Mouse (Mus musculus) testis, adult 2 months (tissue): Measurements from ENCODE around the gene Gm21988. TPM values are rescaled to one million over a fixed set of nuclear protein-coding genes. Genes with fewer than 3 reads are reported as not detected.

ENCODE experiments used
- H3K27ac ChIP-seq: fragments of 200-500 bp; 2 replicates; pipeline ENCODE4 v1.5.1; 2012; ENCODE audit warnings: low read depth, low read length; ENCODE audit not compliant: control insufficient read depth, insufficient read depth
- H3K27me3 ChIP-seq: fragments of 200-500 bp; 2 replicates; pipeline ENCODE4 v1.6.1; 2012; ENCODE audit warnings: mild to moderate bottlenecking, low read length, moderate library complexity; ENCODE audit not compliant: control insufficient read depth, insufficient read depth
- H3K36me3 ChIP-seq: fragments of 200-500 bp; 2 replicates; pipeline ENCODE4 v1.6.1; 2012; ENCODE audit warnings: mild to moderate bottlenecking, low read length; ENCODE audit not compliant: control insufficient read depth, insufficient read depth
- H3K4me1 ChIP-seq: fragments of 200-500 bp; 2 replicates; pipeline ENCODE4 v1.6.1; 2012; ENCODE audit warnings: low read length; ENCODE audit not compliant: control insufficient read depth, insufficient read depth
- H3K4me3 ChIP-seq: fragments of 200-500 bp; 2 replicates; pipeline ENCODE4 v1.5.1; 2012; ENCODE audit warnings: low read depth, mild to moderate bottlenecking, low read length, moderate library complexity, mixed read lengths; ENCODE audit not compliant: control insufficient read depth
- CTCF ChIP-seq: fragments of 200-500 bp; IDR thresholded peaks from 2 replicates; pipeline ENCODE4 v1.5.1; 2012; ENCODE audit warnings: low read depth, mild to moderate bottlenecking, inconsistent platforms, low read length, moderate library complexity; ENCODE audit not compliant: control insufficient read depth, insufficient read depth, insufficient replicate concordance
- POLR2A ChIP-seq: fragments of 200-500 bp; IDR thresholded peaks from 2 replicates; pipeline ENCODE4 v1.6.1; 2012; ENCODE audit warnings: low read depth, mild to moderate bottlenecking, inconsistent platforms, low read length, moderate library complexity; ENCODE audit not compliant: control insufficient read depth
- polyA plus RNA-seq: library from polyadenylated mRNA; depleted of rRNA; stranded (reverse); fragments of >200 nt; gene quantifications from 2 replicates; pipeline ENCODE4 v1.2.3, GENCODE M21; 2012

The Gm21988 gene
- polyA plus RNA-seq, 1 experiment: 3.4 TPM

DNA sequence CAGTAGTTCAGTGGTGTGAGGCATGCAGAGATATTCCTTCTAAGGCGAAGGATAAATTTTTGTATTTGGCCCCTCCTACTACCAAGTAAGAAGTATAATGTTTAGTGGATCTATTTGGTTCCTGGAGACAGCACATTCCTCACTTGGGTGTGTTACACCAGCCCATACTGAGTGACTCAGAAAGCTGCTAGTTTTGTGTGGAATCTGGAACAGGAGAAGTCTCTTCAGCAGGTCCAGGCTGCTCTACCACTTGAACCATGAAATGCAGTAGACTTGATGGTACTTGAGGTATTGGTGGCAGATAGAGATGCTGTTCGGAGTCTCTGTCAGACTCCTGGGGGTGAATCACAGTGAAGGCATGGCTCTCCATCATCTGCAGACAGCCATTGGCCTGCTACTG lies 28.9 kb downstream of the Gm21988 start:
- no peaks in the 10 kb centered on the region for H3K27me3 ChIP-seq
- no peak overlapping the region for H3K4me3 ChIP-seq
- no peak overlapping the region for H3K27ac ChIP-seq
- TF ChIP-seq POLR2A (no peak), CTCF (no peak)
- H3K36me3 ChIP-seq: no peaks in the 10 kb centered on the region
- peaks cover 17% of the 10 kb centered on the region for H3K4me1 ChIP-seq

DNA sequence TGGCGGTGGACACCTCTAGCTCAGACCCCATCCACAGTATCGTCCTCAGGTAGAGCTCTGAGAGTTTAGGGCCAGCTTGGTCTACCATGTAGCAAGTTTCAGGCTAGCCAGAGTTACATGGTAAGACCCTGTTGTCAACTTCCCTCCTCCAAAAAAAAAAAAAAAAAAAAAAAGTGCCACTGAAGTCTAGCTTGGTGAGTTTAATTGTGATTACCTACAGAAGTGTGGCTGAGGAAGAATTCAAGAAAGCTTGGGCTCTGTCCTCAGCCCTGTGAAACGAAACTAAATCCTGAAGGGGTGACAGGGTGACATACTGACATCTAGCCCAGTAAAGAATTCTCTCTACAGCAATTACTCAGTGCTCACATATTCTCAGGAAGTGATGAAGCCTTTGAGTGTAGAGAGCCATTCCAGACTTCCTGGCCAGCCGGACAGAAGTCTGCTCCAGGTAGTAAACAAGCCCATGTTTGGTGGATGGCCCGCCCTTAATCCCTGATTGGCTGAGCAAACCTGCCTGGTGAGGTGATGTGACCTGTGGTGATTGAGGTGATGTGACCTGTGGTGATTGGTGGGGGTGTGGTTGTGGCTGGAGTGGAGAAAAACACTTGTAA lies 30.7 kb downstream of the Gm21988 start:
- TF ChIP-seq POLR2A: no peak
- TF ChIP-seq CTCF: no peak
- H3K27ac ChIP-seq: no peak overlapping the region

DNA sequence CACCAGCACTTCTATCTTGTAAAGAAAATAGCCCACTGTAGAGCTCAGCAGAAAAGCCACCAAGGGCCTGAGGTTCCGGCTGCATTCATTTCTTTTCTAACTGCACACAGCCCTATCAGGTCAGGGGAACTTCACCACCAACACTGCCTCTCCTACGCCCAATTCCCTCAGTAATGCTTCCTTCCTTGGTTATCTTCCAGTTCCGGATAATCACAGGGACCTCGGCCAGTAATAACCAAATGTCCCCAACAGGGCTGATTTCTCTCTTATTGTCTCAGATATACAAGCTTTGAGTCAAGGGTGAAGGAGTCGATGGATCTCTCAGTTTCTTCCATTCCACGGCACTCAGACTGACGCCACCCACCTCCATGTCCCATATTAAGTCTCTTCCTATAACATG lies 32.3 kb downstream of the Gm21988 start:
- Histone ChIP-seq H3K36me3 (no peaks in the 10 kb centered on the region), H3K27me3 (no peaks in the 10 kb centered on the region), H3K27ac (no peak overlapping the region), H3K4me1 (no peaks in the 10 kb centered on the region; the same call in 1 of the 2 replicates), H3K4me3 (no peak overlapping the region)
- TF ChIP-seq CTCF: no peak
- TF ChIP-seq POLR2A: no peak

More for the DNA sequence above, 30.7 kb downstream of the Gm21988 start:
- H3K36me3 ChIP-seq: no peaks in the 10 kb centered on the region
- no peak overlapping the region for H3K4me3 ChIP-seq
- peaks cover 2% of the 10 kb centered on the region; the same call in 1 of the 2 replicates for H3K4me1 ChIP-seq
- H3K27me3 ChIP-seq: no peaks in the 10 kb centered on the region

DNA sequence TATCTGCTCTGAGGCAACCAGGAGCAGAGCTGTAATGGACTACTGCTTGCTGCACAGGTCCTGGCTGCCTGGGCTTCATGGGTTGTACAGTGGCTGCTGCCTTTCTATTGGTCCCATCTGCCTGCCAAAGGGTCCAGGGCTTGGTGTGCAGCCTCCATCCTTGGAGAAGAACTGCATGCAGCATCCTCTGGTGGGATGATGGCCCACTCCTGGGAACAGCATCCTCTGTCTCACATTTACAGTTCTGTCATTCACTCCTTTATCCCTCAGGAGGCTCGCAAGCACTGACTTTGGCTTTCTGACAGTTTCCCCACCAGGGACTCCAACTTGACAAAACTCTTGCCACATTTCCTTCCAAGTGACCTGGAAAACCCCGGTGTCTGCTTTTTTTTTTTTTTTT lies 32.8 kb downstream of the Gm21988 start:
- Histone ChIP-seq H3K27ac (no peak overlapping the region), H3K4me1 (no peaks in the 10 kb centered on the region; the same call in 1 of the 2 replicates), H3K4me3 (no peak overlapping the region), H3K36me3 (no peaks in the 10 kb centered on the region), H3K27me3 (no peaks in the 10 kb centered on the region)
- no peak for TF ChIP-seq POLR2A
- TF ChIP-seq CTCF: no peak

DNA sequence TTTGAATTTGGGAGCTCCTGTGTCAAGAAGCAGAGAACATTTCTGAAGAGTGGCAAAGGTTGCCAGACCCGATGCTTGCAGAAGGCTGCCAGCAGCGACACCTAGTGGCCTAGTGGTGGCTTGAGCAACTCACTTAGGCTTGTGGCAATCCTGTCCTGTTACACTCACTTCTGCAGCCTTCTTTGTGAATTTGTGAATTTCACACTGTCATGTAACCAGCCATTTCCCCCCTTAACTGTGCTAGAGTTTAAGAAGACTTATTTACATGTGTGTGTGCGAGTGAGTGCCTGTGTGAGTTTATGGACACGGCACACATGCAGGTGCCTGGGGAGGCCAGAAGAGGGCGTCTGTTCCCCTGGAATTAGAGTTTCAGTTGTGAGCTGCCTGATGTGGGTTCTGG lies 37.9 kb downstream of the Gm21988 start:
- H3K27me3 ChIP-seq: no peaks in the 10 kb centered on the region
- TF ChIP-seq POLR2A (no peak), CTCF (peak; percentile 87; the same call in 1 of the 2 replicates)
- H3K36me3 ChIP-seq: no peaks in the 10 kb centered on the region
- H3K4me3 ChIP-seq: no peak overlapping the region
- H3K27ac ChIP-seq: no peak overlapping the region
- H3K4me1 ChIP-seq: peaks cover 2% of the 10 kb centered on the region; the same call in 1 of the 2 replicates

DNA sequence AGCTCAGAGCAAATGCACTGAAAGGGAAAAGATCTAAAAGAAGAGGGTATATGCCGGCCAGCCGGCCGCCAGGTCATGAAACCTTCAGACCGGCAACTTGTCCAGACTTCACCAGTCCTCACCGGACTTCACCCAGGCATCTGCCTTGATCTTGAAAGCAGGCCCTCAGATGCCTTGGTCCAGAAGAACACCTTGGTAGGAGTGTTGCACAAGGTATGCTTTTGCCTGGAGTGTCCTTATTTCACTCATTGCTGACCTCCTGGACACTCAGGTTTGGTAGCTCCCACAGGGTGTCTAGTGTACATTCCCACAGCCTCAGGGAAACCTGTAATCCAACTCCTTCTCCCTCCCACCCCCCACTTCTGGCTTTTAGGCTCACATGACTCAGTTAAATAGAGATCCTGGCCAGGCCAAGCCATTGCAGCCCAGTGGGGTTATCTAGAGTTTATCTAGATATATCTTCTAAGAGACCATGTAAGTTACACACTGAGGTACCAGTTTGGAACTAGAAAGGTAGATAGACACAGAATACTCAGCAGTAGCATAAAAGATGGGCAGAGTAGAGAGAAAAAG lies 39.5 kb downstream of the Gm21988 start:
- Histone ChIP-seq H3K27ac (no peak overlapping the region), H3K4me1 (peaks cover 2% of the 10 kb centered on the region; the same call in 1 of the 2 replicates), H3K4me3 (no peak overlapping the region), H3K36me3 (no peaks in the 10 kb centered on the region), H3K27me3 (no peaks in the 10 kb centered on the region)
- no peak for TF ChIP-seq CTCF
- TF ChIP-seq POLR2A: no peak

DNA sequence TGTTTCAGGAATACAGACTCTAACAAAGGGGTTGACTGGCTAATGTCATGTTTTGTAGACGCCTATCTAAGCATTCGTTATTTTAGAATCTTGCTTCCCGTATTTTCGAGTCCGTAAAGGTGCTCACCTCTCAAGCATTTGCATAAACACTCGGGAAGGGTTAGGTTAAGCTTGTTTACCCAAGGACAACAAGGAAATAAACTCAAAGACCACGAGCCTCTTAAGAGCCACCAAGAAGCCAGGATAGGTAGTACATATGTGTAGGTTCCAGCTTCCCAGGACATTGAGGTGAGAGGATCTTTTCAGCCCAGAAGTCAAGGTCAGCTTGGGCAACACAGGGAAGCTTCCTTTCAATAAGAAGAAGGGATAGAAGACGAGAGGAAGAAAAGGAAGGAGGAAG lies 40.5 kb downstream of the Gm21988 start:
- Histone ChIP-seq H3K27me3 (no peaks in the 10 kb centered on the region), H3K27ac (no peak overlapping the region), H3K4me1 (peaks cover 2% of the 10 kb centered on the region; the same call in 1 of the 2 replicates), H3K36me3 (no peaks in the 10 kb centered on the region), H3K4me3 (no peak overlapping the region)
- TF ChIP-seq CTCF: no peak
- no peak for TF ChIP-seq POLR2A
